Mouse (Mus musculus): ENCODE data around the gene Ppp1r3e. TPM values are rescaled to one million over a fixed set of nuclear protein-coding genes. Genes with fewer than 3 reads are reported as not detected.

Ppp1r3e gene
- total RNA-seq, 1 experiment = 0.62 TPM

DNA sequence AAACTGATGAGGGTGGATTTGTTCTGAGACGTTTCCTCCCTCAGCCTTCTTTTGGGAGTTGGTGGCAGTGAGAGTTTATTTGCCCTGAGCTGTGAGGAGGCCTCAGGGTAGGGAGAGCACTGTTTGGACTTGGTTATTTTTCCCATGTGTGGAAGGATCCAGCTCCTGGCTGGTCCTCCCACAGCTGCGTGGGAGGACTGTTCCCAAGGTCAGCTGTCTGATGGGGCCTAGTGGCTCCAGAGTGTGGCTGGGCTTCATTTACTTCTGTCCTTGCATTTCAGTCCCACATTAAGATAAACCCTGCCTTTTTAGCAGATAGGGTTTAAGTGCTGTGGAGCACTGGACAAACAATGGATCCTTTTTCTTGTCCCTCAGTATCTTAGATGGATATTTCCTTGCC lies 20.1 kb upstream of the Ppp1r3e start:
- DNase-seq (ENCODE audit: low read depth, low spot score) = no peak
- Histone ChIP-seq H3K4me3 (ENCODE audit: insufficient read depth in 1 of 2, low read depth in 1 of 2, low read length in 2 of 2, poor library complexity in 1 of 2, severe bottlenecking in 1 of 2) (no peak overlapping the region), H3K9ac (ENCODE audit: insufficient read depth, low read depth, low read length, poor library complexity, severe bottlenecking) (no peak overlapping the region), H3K4me1 (ENCODE audit: control insufficient read depth in 2 of 2, insufficient read depth in 2 of 2, low read length in 2 of 2, poor library complexity in 1 of 2) (peaks cover 3 to 7% of the 10 kb centered on the region in 2 experiments; a peak in 3 of 4 replicates), H3K27ac (ENCODE audit: insufficient read depth, low read depth, low read length, poor library complexity, severe bottlenecking) (no peak overlapping the region), H3K36me3 (ENCODE audit: control insufficient read depth, insufficient read depth, low read length, poor library complexity, severe bottlenecking) (peaks cover 18% of the 10 kb centered on the region), H3K9me3 (ENCODE audit: control insufficient read depth, insufficient read depth, low read depth, low read length) (no peaks in the 10 kb centered on the region)
- in situ Hi-C loops (cut with MboI; ENCODE audit: low sequenced_read_pairs in 2 of 2, unreplicated experiment in 2 of 2) = loop anchor here in 1 of 2 experiments (10.0 kb wide), 1 partner anchor 187 kb away; no protein-coding TSS in a partner anchor
- no peak for TF ChIP-seq HCFC1 (IDR thresholded peaks at IDR 0.05; ENCODE audit: borderline replicate concordance, insufficient read depth, low read length)
- TF ChIP-seq CHD2 (IDR thresholded peaks at IDR 0.05; ENCODE audit: low read depth, low read length) = no peak
- no peak for TF ChIP-seq MAFK (IDR thresholded peaks at IDR 0.05; ENCODE audit: insufficient read depth, low read depth, low read length)
- TF ChIP-seq ZNF384 (IDR thresholded peaks at IDR 0.05; ENCODE audit: low read depth, low read length) = no peak
- TF ChIP-seq ZC3H11A (IDR thresholded peaks at IDR 0.05; ENCODE audit: borderline replicate concordance, low read depth, low read length) = no peak

- TF ChIP-seq ZNF384 (IDR thresholded peaks at IDR 0.05; ENCODE audit: low read depth, low read length) (no peak), MAFK (IDR thresholded peaks at IDR 0.05; ENCODE audit: insufficient read depth, low read depth, low read length) (no peak), ZC3H11A (IDR thresholded peaks at IDR 0.05; ENCODE audit: borderline replicate concordance, low read depth, low read length) (no peak)
- H3K9ac ChIP-seq (ENCODE audit: insufficient read depth, low read depth, low read length, poor library complexity, severe bottlenecking) = peak overlapping the region; percentile 100
- H3K4me3 ChIP-seq (ENCODE audit: insufficient read depth in 1 of 2, low read depth in 1 of 2, low read length in 2 of 2, poor library complexity in 1 of 2, severe bottlenecking in 1 of 2) = peak overlapping the region; percentile 79 to 100
- no peaks in the 10 kb centered on the region for H3K9me3 ChIP-seq (ENCODE audit: control insufficient read depth, insufficient read depth, low read depth, low read length)
- peaks cover 5 to 7% of the 10 kb centered on the region in 2 experiments for H3K4me1 ChIP-seq (ENCODE audit: control insufficient read depth in 2 of 2, insufficient read depth in 2 of 2, low read length in 2 of 2, poor library complexity in 1 of 2)
- H3K36me3 ChIP-seq (ENCODE audit: control insufficient read depth, insufficient read depth, low read length, poor library complexity, severe bottlenecking) = peaks cover 18% of the 10 kb centered on the region
- in situ Hi-C loops (cut with MboI; ENCODE audit: low sequenced_read_pairs in 2 of 2, unreplicated experiment in 2 of 2) = loop anchor here in 1 of 2 experiments (10.0 kb wide), 1 partner anchor 190 kb away; no protein-coding TSS in a partner anchor
- H3K27ac ChIP-seq (ENCODE audit: insufficient read depth, low read depth, low read length, poor library complexity, severe bottlenecking) = peak overlapping the region; percentile 95
- DNase-seq (ENCODE audit: low read depth, low spot score) = no peak
These were observed 17.2 kb upstream of the Ppp1r3e start for GRCm38 (mm10) chr14:54894296-54895151.

- H3K4me1 ChIP-seq (ENCODE audit: control insufficient read depth in 2 of 2, insufficient read depth in 2 of 2, low read length in 2 of 2, poor library complexity in 1 of 2) = peaks cover 5 to 7% of the 10 kb centered on the region in 2 experiments
- H3K27ac ChIP-seq (ENCODE audit: insufficient read depth, low read depth, low read length, poor library complexity, severe bottlenecking) = peak overlapping the region; percentile 95; the same call in 1 of the 2 replicates
- peak overlapping the region; percentile 100; the same call in 1 of the 2 replicates for H3K9ac ChIP-seq (ENCODE audit: insufficient read depth, low read depth, low read length, poor library complexity, severe bottlenecking)
- DNase-seq (ENCODE audit: low read depth, low spot score) = peak; percentile 99
- in situ Hi-C loops (cut with MboI; ENCODE audit: low sequenced_read_pairs in 2 of 2, unreplicated experiment in 2 of 2) = loop anchor here in 1 of 2 experiments (10.0 kb wide), 1 partner anchor 191 kb away; no protein-coding TSS in a partner anchor
- no peak for TF ChIP-seq MAFK (IDR thresholded peaks at IDR 0.05; ENCODE audit: insufficient read depth, low read depth, low read length)
- TF ChIP-seq ZC3H11A (IDR thresholded peaks at IDR 0.05; ENCODE audit: borderline replicate concordance, low read depth, low read length) = no peak
- no peak for TF ChIP-seq ZNF384 (IDR thresholded peaks at IDR 0.05; ENCODE audit: low read depth, low read length)
- TF ChIP-seq CHD2 (IDR thresholded peaks at IDR 0.05; ENCODE audit: low read depth, low read length) = peak; percentile 95
- TF ChIP-seq HCFC1 (IDR thresholded peaks at IDR 0.05; ENCODE audit: borderline replicate concordance, insufficient read depth, low read length) = 0 out of 2 replicates have a peak, but pooled peaks have one; percentile 4
- H3K4me3 ChIP-seq (ENCODE audit: insufficient read depth in 1 of 2, low read depth in 1 of 2, low read length in 2 of 2, poor library complexity in 1 of 2, severe bottlenecking in 1 of 2) = peak overlapping the region; percentile 79 to 100
- no peaks in the 10 kb centered on the region for H3K9me3 ChIP-seq (ENCODE audit: control insufficient read depth, insufficient read depth, low read depth, low read length)
- H3K36me3 ChIP-seq (ENCODE audit: control insufficient read depth, insufficient read depth, low read length, poor library complexity, severe bottlenecking) = peaks cover 18% of the 10 kb centered on the region
These were observed 16.4 kb upstream of the Ppp1r3e start for GRCm38 (mm10) chr14:54893651-54894181.

GRCm38 (mm10) chr14:54892200-54892599 lies 14.8 kb upstream of the Ppp1r3e start, which contains the start of gene Pabpn1:
Gene Pabpn1, plus strand, starts transcription at chr14:54892500.
- no peaks in the 10 kb centered on the region for H3K9me3 ChIP-seq (ENCODE audit: control insufficient read depth, insufficient read depth, low read depth, low read length)
- TF ChIP-seq ZC3H11A (IDR thresholded peaks at IDR 0.05; ENCODE audit: borderline replicate concordance, low read depth, low read length) (no peak), CHD2 (IDR thresholded peaks at IDR 0.05; ENCODE audit: low read depth, low read length) (no peak), ZNF384 (IDR thresholded peaks at IDR 0.05; ENCODE audit: low read depth, low read length) (no peak), HCFC1 (IDR thresholded peaks at IDR 0.05; ENCODE audit: borderline replicate concordance, insufficient read depth, low read length) (no peak), MAFK (IDR thresholded peaks at IDR 0.05; ENCODE audit: insufficient read depth, low read depth, low read length) (no peak)
- peaks cover 5% of the 10 kb centered on the region in 2 experiments for H3K4me1 ChIP-seq (ENCODE audit: control insufficient read depth in 2 of 2, insufficient read depth in 2 of 2, low read length in 2 of 2, poor library complexity in 1 of 2)
- H3K36me3 ChIP-seq (ENCODE audit: control insufficient read depth, insufficient read depth, low read length, poor library complexity, severe bottlenecking) = peaks cover 12% of the 10 kb centered on the region
- in situ Hi-C loops (cut with MboI; ENCODE audit: low sequenced_read_pairs in 2 of 2, unreplicated experiment in 2 of 2) = loop anchor here in 1 of 2 experiments (10.0 kb wide), 1 partner anchor 193 kb away; no protein-coding TSS in a partner anchor
- no peak for DNase-seq (ENCODE audit: low read depth, low spot score)
- peak within 1 kb of the TSS; percentile 28 to 67 for H3K4me3 ChIP-seq (ENCODE audit: insufficient read depth in 1 of 2, low read depth in 1 of 2, low read length in 2 of 2, poor library complexity in 1 of 2, severe bottlenecking in 1 of 2)
- peak within 1 kb of the TSS; percentile 31; the same call in 1 of the 2 replicates for H3K27ac ChIP-seq (ENCODE audit: insufficient read depth, low read depth, low read length, poor library complexity, severe bottlenecking)
- H3K9ac ChIP-seq (ENCODE audit: insufficient read depth, low read depth, low read length, poor library complexity, severe bottlenecking) = peak within 1 kb of the TSS; percentile 25; the same call in 1 of the 2 replicates

All from ES-E14 (cell line).